Mouse (Mus musculus) megakaryocyte-erythroid progenitor cell, adult 5 weeks (primary cell): Measurements from ENCODE around the gene Timm8a1. TPM values are rescaled to one million over a fixed set of nuclear protein-coding genes. Genes with fewer than 3 reads are reported as not detected.

Experiments used
- polyA plus RNA-seq: library from polyadenylated mRNA; stranded (reverse); fragments of >175 nt; gene quantifications from 2 replicates; pipeline ENCODE4 v1.2.3, GENCODE M21; 2012

Timm8a1 gene
- 5.2 and 6.5 TPM in 2 replicates for polyA plus RNA-seq

GRCm38 (mm10) chrX:134541145-134541954 lies at the start of gene Timm8a1:
TSS of gene Timm8a1 (minus strand) at chrX:134541865.

GRCm38 (mm10) chrX:134585103-134586002 lies 43.7 kb upstream of the Timm8a1 start, which contains the start of gene Rpl36a:
TSS of gene Rpl36a (plus strand) at chrX:134585654.

GRCm38 (mm10) chrX:134582888-134583669 lies 41.4 kb upstream of the Timm8a1 start, which contains the start of gene Btk:
TSS of gene Btk (minus strand) at chrX:134583570.

Other genes starting within 250 kb of the Timm8a1 start
- 0.03 TPM in 1 of 2 replicates, not detected in the other for gene Tmem35a, start 246.6 kb downstream of the Timm8a1 start, polyA plus RNA-seq
- 0.71 and 0.93 TPM in 2 replicates for gene Cenpi, start 233.8 kb downstream of the Timm8a1 start, polyA plus RNA-seq
- 0.05 and 0.25 TPM in 2 replicates for gene Drp2, start 137.3 kb downstream of the Timm8a1 start, polyA plus RNA-seq
- not detected in 2 replicates for gene Taf7l, start 65.4 kb downstream of the Timm8a1 start, polyA plus RNA-seq
- gene Btk, start 41.7 kb upstream of the Timm8a1 start, polyA plus RNA-seq = 13.9 and 17.7 TPM in 2 replicates
- gene Rpl36a, start 43.8 kb upstream of the Timm8a1 start, polyA plus RNA-seq = 136 and 149 TPM in 2 replicates
- gene Gla, start 59.3 kb upstream of the Timm8a1 start, polyA plus RNA-seq = 2.0 and 2.2 TPM in 2 replicates
- gene Hnrnph2, start 59.3 kb upstream of the Timm8a1 start, polyA plus RNA-seq = 20.1 and 24.0 TPM in 2 replicates
- gene Armcx4, start 144.7 kb upstream of the Timm8a1 start, polyA plus RNA-seq = 0.69 and 1.2 TPM in 2 replicates
- 1.2 and 1.8 TPM in 2 replicates for gene Armcx1, start 176.1 kb upstream of the Timm8a1 start, polyA plus RNA-seq
- gene Armcx6, start 209.6 kb upstream of the Timm8a1 start, polyA plus RNA-seq = 3.4 and 4.6 TPM in 2 replicates
- gene Armcx3, start 214.7 kb upstream of the Timm8a1 start, polyA plus RNA-seq = 2.5 and 2.9 TPM in 2 replicates